Mouse (Mus musculus): Measurements from ENCODE around the gene Il16. TPM values are rescaled to one million over a fixed set of nuclear protein-coding genes. Genes with fewer than 3 reads are reported as not detected.

The Il16 gene
- polyA plus RNA-seq, 2 experiments from 2014 or later: 257 to 297 TPM

DNA sequence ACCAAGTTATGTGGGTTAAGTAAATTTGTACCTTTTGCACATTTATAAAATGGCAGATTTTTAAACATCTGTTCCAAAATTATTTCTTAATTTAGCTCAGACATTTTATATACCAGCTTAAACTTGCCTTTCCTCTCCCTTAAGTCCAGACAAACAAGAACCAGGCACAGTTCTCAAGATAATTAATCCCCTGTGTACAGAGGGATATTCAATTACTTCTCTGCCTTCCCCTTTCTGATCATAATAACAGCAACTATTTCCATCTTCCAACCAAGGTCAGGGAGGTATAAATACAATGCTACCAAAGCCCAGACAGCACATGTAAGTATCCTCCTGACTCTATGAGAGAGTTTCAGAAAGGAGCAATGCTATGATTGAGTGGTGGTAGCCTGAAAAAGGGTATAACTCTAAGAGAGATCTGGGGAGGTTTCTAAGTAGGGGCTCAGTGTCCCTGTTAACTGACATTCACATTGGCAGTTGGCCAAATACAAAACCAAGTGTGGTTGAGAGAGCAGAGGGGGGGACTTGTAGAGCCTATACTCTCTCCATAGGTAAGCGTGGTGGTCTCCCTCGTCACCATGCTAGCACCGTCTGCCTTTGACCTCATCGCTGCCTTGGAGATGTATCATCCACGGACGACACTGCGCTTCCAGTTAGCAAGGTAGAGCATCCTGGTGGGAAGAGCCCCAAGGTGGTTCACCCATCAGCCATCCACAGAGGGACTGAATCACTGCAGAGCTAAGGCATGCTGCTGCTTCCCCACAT, 141.2 kb downstream of the Il16 start:
- no peak for ATAC-seq

- ATAC-seq: peak; percentile 62
Measured at GRCm38 (mm10) chr7:83599913-83600286, 145.6 kb downstream of the Il16 start.

- ATAC-seq: no peak
Measured at GRCm38 (mm10) chr7:83598997-83599912, 146.3 kb downstream of the Il16 start.

- peak; percentile 81 for ATAC-seq
Measured at GRCm38 (mm10) chr7:83597063-83597462, 148.5 kb downstream of the Il16 start.

DNA sequence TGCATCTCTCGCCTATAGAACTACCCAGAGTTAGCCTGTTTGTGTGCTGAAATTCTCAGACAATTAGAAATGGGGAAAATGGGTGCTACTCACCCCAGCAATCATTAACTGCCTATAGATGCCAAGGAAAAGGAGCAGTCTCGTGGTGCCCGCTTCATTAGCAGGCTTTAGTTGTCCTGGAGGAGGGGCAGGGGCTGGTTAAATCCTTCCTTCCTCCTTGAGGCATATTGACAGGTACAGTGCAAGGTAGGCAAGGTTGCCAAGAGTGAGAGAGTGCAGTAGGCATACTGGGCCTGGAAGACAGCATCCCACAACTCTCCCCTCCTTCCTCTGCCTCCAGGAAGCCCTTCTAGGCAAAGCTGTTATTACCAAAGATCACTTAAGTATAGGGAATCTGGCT, 151.5 kb downstream of the Il16 start:
- no peak for ATAC-seq

Other genes starting within 250 kb of the Il16 start
- gene Tmc3, start 160.8 kb downstream of the Il16 start, polyA plus RNA-seq (2017; shearing (Covaris generic)): under 1 TPM; 0.46 to 0.97 TPM
- 10 to 100 TPM; 28.6 to 36.1 TPM for gene Stard5, start 113.8 kb downstream of the Il16 start, polyA plus RNA-seq (2017; shearing (Covaris generic))
- gene Cfap161, start 49.2 kb upstream of the Il16 start, polyA plus RNA-seq (2017; shearing (Covaris generic)): not detected
- under 1 TPM; 0.70 to 0.93 TPM for gene Tlnrd1, start 138.6 kb upstream of the Il16 start, polyA plus RNA-seq (2017; shearing (Covaris generic))
- gene Mesd, start 138.7 kb upstream of the Il16 start, polyA plus RNA-seq (2017; shearing (Covaris generic)): 10 to 100 TPM; 31.8 to 38.0 TPM

Measured in activated CD4-positive, CD25-positive, alpha-beta regulatory T cell, adult 4 months (primary cell).